Mouse (Mus musculus) olfactory bulb, adult 2 months (tissue): ENCODE results near the gene Zfp316. TPM values are rescaled to one million over a fixed set of nuclear protein-coding genes. Genes with fewer than 3 reads are reported as not detected.
A peak's percentile ranks its signal among the peaks of the same experiment; 100 is the strongest.

Experiments used
- H3K27ac ChIP-seq: fragments of 200-500 bp; 2 replicates; pipeline ENCODE4 v1.5.1; 2012; ENCODE audit warnings: low read depth, low read length; ENCODE audit not compliant: insufficient read depth
- H3K4me1 ChIP-seq: fragments of 200-500 bp; 2 replicates; pipeline ENCODE4 v1.6.1; 2012; ENCODE audit warnings: low read length; ENCODE audit not compliant: control insufficient read depth, insufficient read depth
- H3K4me3 ChIP-seq: fragments of 200-500 bp; 2 replicates; pipeline ENCODE4 v1.5.1; 2012; ENCODE audit warnings: mild to moderate bottlenecking, low read depth, low read length, moderate library complexity; ENCODE audit not compliant: insufficient read depth
- CTCF ChIP-seq: fragments of 200-500 bp; IDR thresholded peaks from 2 replicates; pipeline ENCODE4 v1.5.1; 2012; ENCODE audit warnings: low read depth, mild to moderate bottlenecking, low read length, moderate library complexity; ENCODE audit not compliant: insufficient read depth
- POLR2A ChIP-seq: fragments of 200-500 bp; IDR thresholded peaks from 2 replicates; pipeline ENCODE4 v1.6.1; 2012; ENCODE audit warnings: mild to moderate bottlenecking, low read depth, low read length, moderate library complexity; ENCODE audit not compliant: insufficient read depth
- WGBS: fragments of 180-500 bp; shearing (Covaris S2); methylation state at CpG from one replicate; pipeline ENCODE4 v1.1.7; 2018; 5-methylcytosine and 5-hydroxymethylcytosine counted together
- polyA plus RNA-seq: library from polyadenylated mRNA; stranded (reverse); fragments of >200 nt; gene quantifications from 2 replicates; pipeline ENCODE4 v1.2.4, GENCODE M21; 2012; ENCODE audit warnings: low replicate concordance; ENCODE audit not compliant: missing spikeins, insufficient read depth, insufficient read length

The Zfp316 gene
- polyA plus RNA-seq, result not detected in 2 replicates

- Histone ChIP-seq H3K27ac (peak within 1 kb of the TSS; percentile 65), H3K4me3 (peak within 1 kb of the TSS; percentile 84), H3K4me1 (peaks cover 30% of the 10 kb centered on the region)
- under 1% methylated on average over 77 of the region's 79 CpGs for WGBS
- TF ChIP-seq CTCF (no peak), POLR2A (peak; percentile 95)
Measured at GRCm38 (mm10) chr5:143269363-143270150, at the start of gene Zfp316. Gene Zfp316 (minus strand): TSS chr5:143270022.

- peaks cover 10% of the 10 kb centered on the region for H3K4me1 ChIP-seq
- no peak overlapping the region for H3K4me3 ChIP-seq
- H3K27ac ChIP-seq, result no peak overlapping the region
- no peak for TF ChIP-seq POLR2A
- no peak for TF ChIP-seq CTCF
- 78% methylated on average over 8 of the region's 8 CpGs for WGBS
Measured at GRCm38 (mm10) chr5:143317288-143317610, 47.4 kb upstream of the Zfp316 start.

- Histone ChIP-seq H3K27ac (no peak overlapping the region), H3K4me3 (no peak overlapping the region), H3K4me1 (peaks cover 12% of the 10 kb centered on the region)
- TF ChIP-seq CTCF (no peak), POLR2A (no peak)
- WGBS, result 75% methylated on average over 5 of the region's 5 CpGs
Measured at GRCm38 (mm10) chr5:143316605-143317287, 46.9 kb upstream of the Zfp316 start.

- TF ChIP-seq POLR2A (no peak; the same call in 1 of the 2 replicates), CTCF (no peak)
- no peak overlapping the region for H3K4me3 ChIP-seq
- no peak overlapping the region for H3K27ac ChIP-seq
- 20% methylated on average over 8 of the region's 8 CpGs for WGBS
- peaks cover 15% of the 10 kb centered on the region for H3K4me1 ChIP-seq
Measured at GRCm38 (mm10) chr5:143315514-143315888, 45.7 kb upstream of the Zfp316 start.

- under 1% methylated on average over 101 of the region's 101 CpGs for WGBS
- peak; percentile 84 for TF ChIP-seq POLR2A
- TF ChIP-seq CTCF, result peak; percentile 96
- H3K27ac ChIP-seq, result peak within 1 kb of the TSS; percentile 54
- peaks cover 15% of the 10 kb centered on the region for H3K4me1 ChIP-seq
- peak within 1 kb of the TSS; percentile 82 for H3K4me3 ChIP-seq
Measured at GRCm38 (mm10) chr5:143314730-143315513, 45.1 kb upstream of the Zfp316 start, which contains the start of gene E130309D02Rik. Gene E130309D02Rik (minus strand): TSS chr5:143315360.

DNA sequence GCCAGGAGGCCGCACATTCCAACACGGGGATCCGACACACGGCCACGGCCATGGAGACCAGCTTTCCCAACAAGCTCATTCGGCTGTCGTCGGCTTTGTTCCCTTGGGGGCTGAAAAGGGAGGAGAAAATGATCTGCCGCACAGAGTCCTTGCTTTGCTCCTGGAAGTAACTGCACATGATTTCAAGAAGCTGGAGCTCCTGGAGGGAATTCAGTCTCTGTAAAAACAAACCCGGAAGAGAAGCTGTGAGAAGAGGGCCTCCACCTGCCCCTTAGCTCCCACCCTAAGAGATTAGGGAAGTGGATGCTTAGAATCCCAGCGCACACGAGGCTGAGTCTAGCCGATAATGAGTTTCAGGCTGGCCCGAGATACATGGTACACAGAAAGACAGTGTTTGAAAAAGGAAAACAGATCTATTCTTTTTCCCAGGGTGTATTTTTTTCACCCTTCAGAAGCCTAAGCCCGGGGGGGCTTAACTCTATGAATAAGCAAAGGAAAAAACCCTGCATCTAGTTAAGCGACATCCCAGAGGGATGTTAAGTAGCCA lies 44.4 kb upstream of the Zfp316 start:
- H3K4me3 ChIP-seq, result peak overlapping the region; percentile 82
- no peak overlapping the region for H3K27ac ChIP-seq
- WGBS, result 3% methylated on average over 16 of the region's 16 CpGs
- H3K4me1 ChIP-seq, result peaks cover 15% of the 10 kb centered on the region
- TF ChIP-seq CTCF (no peak), POLR2A (no peak)

GRCm38 (mm10) chr5:143311886-143312285 lies 42.1 kb upstream of the Zfp316 start:
- peaks cover 22% of the 10 kb centered on the region for H3K4me1 ChIP-seq
- WGBS, result 59% methylated on average over 8 of the region's 8 CpGs
- TF ChIP-seq CTCF, result peak; percentile 37; the same call in 1 of the 2 replicates
- no peak for TF ChIP-seq POLR2A
- no peak overlapping the region for H3K4me3 ChIP-seq
- H3K27ac ChIP-seq, result no peak overlapping the region

DNA sequence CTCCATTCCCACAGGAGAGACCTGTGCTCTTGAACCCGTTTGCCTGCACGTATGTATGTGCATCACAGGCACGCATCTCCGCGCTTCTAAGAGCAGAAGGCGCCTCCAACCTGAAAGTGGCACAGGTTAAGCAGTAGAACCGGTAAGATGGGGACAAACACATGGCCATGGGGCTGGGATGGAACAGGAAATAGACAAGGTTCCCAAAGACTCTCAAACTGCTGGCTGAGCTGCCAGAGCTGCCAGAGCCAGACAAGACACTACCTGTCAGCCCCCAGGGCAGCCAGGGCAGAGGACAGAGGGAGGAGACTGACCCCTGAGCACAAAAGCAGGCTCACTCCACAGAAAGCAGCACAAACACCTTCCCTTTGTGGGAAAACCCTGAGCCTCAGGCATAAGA lies 40.1 kb upstream of the Zfp316 start:
- H3K4me3 ChIP-seq, result no peak overlapping the region
- H3K4me1 ChIP-seq, result peaks cover 26% of the 10 kb centered on the region
- 98% methylated on average over 7 of the region's 7 CpGs for WGBS
- H3K27ac ChIP-seq, result no peak overlapping the region
- TF ChIP-seq POLR2A, result no peak
- no peak for TF ChIP-seq CTCF

DNA sequence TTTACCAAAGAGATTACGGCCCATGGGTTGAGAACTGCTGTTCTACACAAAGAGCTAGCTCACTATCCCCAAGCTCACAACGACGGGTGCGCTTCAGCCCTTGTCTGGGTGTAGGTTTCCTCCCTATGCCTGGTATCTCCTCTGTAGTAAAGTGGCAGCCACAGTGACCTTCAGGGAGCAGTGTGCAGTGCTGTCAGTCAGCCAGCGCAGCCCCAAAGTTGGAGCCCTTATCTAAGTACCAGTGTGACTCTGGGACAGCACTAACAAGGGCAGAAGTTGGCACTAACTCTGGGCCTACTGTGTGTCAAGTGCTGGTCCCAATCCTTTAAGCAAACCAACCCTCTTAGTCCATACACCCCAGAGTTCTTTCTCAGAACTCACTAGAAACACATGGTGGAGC lies 39.0 kb upstream of the Zfp316 start:
- 91% methylated on average over 5 of the region's 5 CpGs for WGBS

More for the DNA sequence above, 39.0 kb upstream of the Zfp316 start:
- H3K4me3 ChIP-seq, result no peak overlapping the region
- no peak for TF ChIP-seq POLR2A
- TF ChIP-seq CTCF, result no peak
- no peak overlapping the region for H3K27ac ChIP-seq
- H3K4me1 ChIP-seq, result peaks cover 21% of the 10 kb centered on the region
